Mouse (Mus musculus) heart, embryonic 16.5 days (tissue): ENCODE data around the gene Vgf. TPM values are rescaled to one million over a fixed set of nuclear protein-coding genes. Genes with fewer than 3 reads are reported as not detected.

ENCODE experiments used
- ATAC-seq: fragments of 200-750 bp; cut with Nextera tagmentation; replicated peaks from 2 replicates; pipeline ENCODE4 v1.8.0; 2017; ENCODE audit warnings: moderate number of reproducible peaks; ENCODE audit not compliant: insufficient read depth, low FRiP score; ENCODE audit errors: extremely low read depth
- H3K27ac ChIP-seq: fragments of 300-500 bp; sonication (generic); 2 replicates; pipeline ENCODE4 v1.5.1; 2014; ENCODE audit warnings: mild to moderate bottlenecking, low read length, control low read depth, moderate library complexity
- H3K27me3 ChIP-seq: fragments of 300-500 bp; sonication (generic); 2 replicates; pipeline ENCODE4 v1.6.1; 2014; ENCODE audit warnings: low read length, mixed read lengths; ENCODE audit not compliant: control insufficient read depth, insufficient read depth
- H3K36me3 ChIP-seq: fragments of 300-500 bp; sonication (generic); 2 replicates; pipeline ENCODE4 v1.6.1; 2014; ENCODE audit not compliant: control insufficient read depth, insufficient read depth
- H3K4me1 ChIP-seq: fragments of 300-500 bp; sonication (generic); 2 replicates; pipeline ENCODE4 v1.6.1; 2014; ENCODE audit warnings: low read length, mixed read lengths; ENCODE audit not compliant: control insufficient read depth, insufficient read depth
- H3K4me2 ChIP-seq: fragments of 300-500 bp; sonication (generic); 2 replicates; pipeline ENCODE4 v1.6.1; 2014; ENCODE audit warnings: low read depth, mild to moderate bottlenecking, control low read depth, low read length
- H3K4me3 ChIP-seq: fragments of 300-500 bp; sonication (generic); 2 replicates; pipeline ENCODE4 v1.5.1; 2014; ENCODE audit warnings: mild to moderate bottlenecking, control low read depth, low read length
- H3K9ac ChIP-seq: fragments of 300-500 bp; sonication (generic); 2 replicates; pipeline ENCODE4 v1.6.1; 2014; ENCODE audit warnings: low read length, control low read depth
- H3K9me3 ChIP-seq: fragments of 300-500 bp; sonication (generic); replicated peaks from 2 replicates; pipeline ENCODE4 v1.6.1; 2016; ENCODE audit warnings: low read length; ENCODE audit not compliant: control insufficient read depth
- WGBS: fragments of 180-500 bp; shearing (Covaris S2); extraction: QIAGEN DNeasy Blood & Tissue Kit; methylation state at CpG from one replicate; pipeline ENCODE4 v1.1.7; 2014; 5-methylcytosine and 5-hydroxymethylcytosine counted together
- polyA plus RNA-seq: library from polyadenylated mRNA; unstranded; fragments of >200 nt; fragmentation: Nextera tagmentation; extraction: Ambion mirVana; gene quantifications from 2 replicates; pipeline ENCODE4 v1.2.1, GENCODE M21; 2015

Gene Vgf
- polyA plus RNA-seq: 0.09 TPM in 1 of 2 replicates, not detected in the other

DNA sequence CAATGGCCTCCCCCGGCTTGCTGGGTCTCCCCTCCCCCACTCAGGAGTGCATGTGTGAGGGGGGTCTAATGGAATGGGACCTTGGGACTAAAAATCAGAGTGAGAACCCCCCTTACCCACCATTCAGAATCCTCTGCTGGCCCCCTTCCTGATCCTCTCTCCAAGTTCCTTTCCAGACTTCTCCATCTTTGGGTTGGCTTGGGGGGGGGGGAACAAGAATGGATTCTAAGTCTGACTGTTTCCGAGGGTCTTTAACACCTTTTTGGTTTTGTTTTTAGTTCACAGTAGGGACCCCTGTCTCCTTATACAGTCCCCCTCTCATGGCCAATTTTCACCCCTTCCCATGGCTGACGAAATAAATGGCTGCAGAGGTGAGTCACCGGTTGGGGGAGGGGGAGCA lies at the start of gene Vgf:
Gene Vgf, plus strand, starts transcription at position 301 of the 400 bp plus-strand sequence.
- Histone ChIP-seq H3K36me3 (no peaks in the 10 kb centered on the region), H3K9ac (no peak within 1 kb of the TSS), H3K27me3 (peaks cover 67% of the 10 kb centered on the region), H3K4me1 (peaks cover 8% of the 10 kb centered on the region), H3K27ac (no peak within 1 kb of the TSS), H3K9me3 (no peaks in the 10 kb centered on the region), H3K4me2 (no peak within 1 kb of the TSS), H3K4me3 (no peak within 1 kb of the TSS)
- WGBS: 15% methylated on average over 4 of the region's 4 CpGs
- ATAC-seq: no peak

DNA sequence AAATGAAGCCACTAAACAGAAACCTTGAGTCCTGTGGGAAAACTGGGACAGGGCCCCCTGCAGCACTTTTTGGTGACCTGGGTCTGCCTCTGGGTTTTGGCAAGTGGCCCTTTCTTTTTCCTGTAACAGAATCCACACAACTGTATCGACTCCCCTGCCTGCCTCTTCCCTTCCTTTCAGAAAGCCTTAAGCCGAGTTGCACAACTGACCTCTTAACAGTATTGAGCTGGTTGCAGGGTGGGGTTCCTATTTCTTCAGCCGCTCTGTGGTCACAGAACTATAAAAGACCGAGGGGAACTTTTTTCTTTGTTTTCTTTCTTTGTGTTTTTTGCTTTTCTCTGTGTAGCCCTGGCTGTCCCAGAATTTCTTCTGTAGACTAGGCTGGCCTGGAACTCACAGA lies 48.4 kb upstream of the Vgf start:
- no peak for ATAC-seq
- 53% methylated on average over 4 of the region's 4 CpGs for WGBS
- H3K27ac ChIP-seq: no peak overlapping the region

DNA sequence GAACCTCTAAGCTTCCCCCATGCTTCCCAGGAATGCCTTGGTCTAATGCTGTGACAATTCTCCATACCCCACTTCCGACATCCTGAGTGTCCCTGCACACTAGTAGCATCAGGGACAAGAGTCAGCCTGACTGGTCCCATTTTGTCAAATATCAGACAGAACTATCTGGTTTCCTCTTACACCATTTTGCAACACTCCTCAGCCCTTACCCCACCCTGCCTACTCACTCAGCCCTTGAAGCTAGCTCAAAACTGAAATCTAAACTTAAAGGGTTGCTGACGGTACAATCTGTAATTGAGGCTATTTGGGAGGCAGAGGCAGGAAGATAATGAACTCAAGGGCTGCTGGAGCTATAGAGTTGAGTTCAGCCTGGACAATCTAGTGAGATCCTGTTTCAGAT lies 46.4 kb upstream of the Vgf start:
- no peak for ATAC-seq
- Histone ChIP-seq H3K9ac (no peak overlapping the region), H3K27me3 (no peaks in the 10 kb centered on the region), H3K4me3 (no peak overlapping the region), H3K36me3 (peaks cover 9% of the 10 kb centered on the region; the same call in 1 of the 2 replicates), H3K27ac (no peak overlapping the region), H3K4me1 (no peaks in the 10 kb centered on the region), H3K9me3 (no peaks in the 10 kb centered on the region), H3K4me2 (no peak overlapping the region)
- WGBS: 71% methylated on average over 2 of the region's 2 CpGs

More for the DNA sequence above, 48.4 kb upstream of the Vgf start:
- Histone ChIP-seq H3K27me3 (no peaks in the 10 kb centered on the region), H3K4me2 (no peak overlapping the region), H3K4me1 (no peaks in the 10 kb centered on the region), H3K36me3 (peaks cover 9% of the 10 kb centered on the region; the same call in 1 of the 2 replicates), H3K9me3 (no peaks in the 10 kb centered on the region), H3K9ac (no peak overlapping the region), H3K4me3 (no peak overlapping the region)

DNA sequence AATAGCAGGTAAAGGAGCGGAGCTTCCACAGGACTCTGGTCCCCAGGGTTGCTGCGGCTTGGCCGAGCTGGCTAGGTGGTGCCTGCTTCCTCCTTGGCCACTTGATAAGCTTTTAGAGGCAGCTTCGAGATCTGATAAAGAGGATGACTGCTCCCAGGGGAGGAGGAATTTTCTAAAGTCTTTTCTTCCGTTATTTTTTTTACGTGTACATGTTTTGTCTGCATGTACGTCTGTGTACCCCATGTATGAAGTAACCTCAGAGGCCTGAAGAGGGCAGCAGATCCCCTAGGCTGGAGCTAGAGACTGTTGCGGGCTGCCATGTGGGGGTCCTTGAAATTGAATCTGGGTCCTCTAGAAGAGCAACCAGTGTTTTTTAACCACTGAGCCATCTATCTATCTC lies 45.2 kb upstream of the Vgf start:
- Histone ChIP-seq H3K9me3 (no peaks in the 10 kb centered on the region), H3K36me3 (peaks cover 9% of the 10 kb centered on the region; the same call in 1 of the 2 replicates), H3K9ac (no peak overlapping the region), H3K27ac (no peak overlapping the region), H3K4me2 (no peak overlapping the region), H3K4me3 (no peak overlapping the region), H3K4me1 (peaks cover under 1% of the 10 kb centered on the region; the same call in 1 of the 2 replicates), H3K27me3 (no peaks in the 10 kb centered on the region)
- WGBS: 86% methylated on average over 8 of the region's 8 CpGs
- ATAC-seq: no peak

DNA sequence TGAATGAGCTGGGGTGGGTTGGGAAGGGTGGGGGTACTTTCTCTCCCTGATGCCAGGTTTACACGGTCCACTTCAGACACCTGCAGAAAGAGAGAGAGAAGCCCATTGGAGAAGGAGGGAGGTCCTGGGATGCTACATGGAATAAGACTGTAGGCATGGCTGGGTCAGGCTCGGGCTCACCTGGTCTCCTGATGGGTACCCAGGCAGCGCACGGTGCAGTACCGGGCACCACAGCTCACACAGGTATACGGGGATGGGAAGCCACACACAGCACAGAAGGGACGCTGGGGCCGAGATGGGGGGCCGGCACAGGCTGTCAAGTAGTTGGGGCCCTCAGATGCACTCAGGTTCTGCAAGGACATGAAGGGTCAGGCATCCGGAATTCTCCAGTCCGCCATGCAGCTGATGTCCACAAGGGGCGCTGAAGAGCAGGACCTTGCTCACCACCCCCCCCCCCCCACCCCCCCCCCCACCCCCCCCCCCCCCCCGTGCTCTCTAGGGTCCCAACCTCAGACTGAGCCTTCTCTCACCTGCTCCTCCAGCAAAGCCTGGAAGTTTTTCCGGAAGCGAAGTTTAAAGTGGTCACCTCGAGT lies 43.8 kb upstream of the Vgf start:
- H3K27ac ChIP-seq: no peak overlapping the region
- H3K4me2 ChIP-seq: no peak overlapping the region
- no peak overlapping the region for H3K4me3 ChIP-seq
- ATAC-seq: no peak
- no peaks in the 10 kb centered on the region for H3K27me3 ChIP-seq
- no peaks in the 10 kb centered on the region for H3K9me3 ChIP-seq
- no peak overlapping the region for H3K9ac ChIP-seq
- peaks cover 9% of the 10 kb centered on the region; the same call in 1 of the 2 replicates for H3K36me3 ChIP-seq
- H3K4me1 ChIP-seq: peaks cover 4% of the 10 kb centered on the region; the same call in 1 of the 2 replicates
- WGBS: 45% methylated on average over 15 of the region's 16 CpGs

DNA sequence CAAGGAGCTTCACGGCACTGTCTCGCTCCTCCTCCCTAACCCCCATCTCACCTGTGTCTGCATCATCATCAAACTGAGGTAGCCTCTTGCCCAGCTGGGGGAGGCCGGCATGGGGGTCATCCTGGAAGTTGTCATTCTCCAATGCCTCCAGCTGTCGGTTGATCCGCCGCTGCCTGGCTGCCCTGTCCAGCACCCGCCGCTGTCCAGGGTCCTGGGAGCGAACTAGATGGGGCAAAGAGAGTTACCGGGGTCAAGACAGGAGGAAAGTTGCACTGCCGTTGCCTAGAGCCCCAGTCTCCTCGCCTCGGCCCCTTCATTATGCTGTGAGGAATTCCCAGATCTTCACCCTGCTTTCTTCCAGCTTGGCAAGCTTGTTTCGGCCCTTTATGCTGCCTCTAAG lies 41.4 kb upstream of the Vgf start:
- no peak overlapping the region for H3K4me2 ChIP-seq
- no peak overlapping the region for H3K4me3 ChIP-seq
- no peak overlapping the region for H3K27ac ChIP-seq
- H3K9me3 ChIP-seq: no peaks in the 10 kb centered on the region
- H3K36me3 ChIP-seq: peaks cover 13% of the 10 kb centered on the region; the same call in 1 of the 2 replicates
- no peak overlapping the region for H3K9ac ChIP-seq
- no peaks in the 10 kb centered on the region for H3K27me3 ChIP-seq
- H3K4me1 ChIP-seq: peaks cover 11% of the 10 kb centered on the region
- no peak for ATAC-seq
- 48% methylated on average over 14 of the region's 14 CpGs for WGBS

DNA sequence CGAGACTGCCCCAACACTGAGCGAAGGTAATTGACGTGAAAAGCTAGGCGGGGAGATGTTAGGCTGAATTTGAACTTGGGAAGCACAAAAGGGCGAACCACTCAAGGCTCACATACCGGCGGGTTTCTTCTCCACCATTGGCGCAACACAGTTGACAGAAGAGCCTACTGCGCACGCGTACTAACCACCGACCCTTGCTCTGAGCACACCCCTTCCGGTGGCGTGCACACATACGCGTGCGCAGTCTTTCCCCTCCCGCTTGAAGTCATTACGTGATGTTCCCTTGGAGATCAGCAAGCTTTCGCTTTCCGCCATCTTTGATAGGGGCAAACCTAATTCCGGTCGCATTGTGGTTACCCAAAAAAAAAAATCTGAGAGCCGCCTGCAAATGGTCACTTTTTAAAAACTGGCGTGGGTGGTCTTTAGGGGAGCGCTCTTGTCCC lies 39.5 kb upstream of the Vgf start, which contains the start of gene Plod3:
Gene Plod3, plus strand, starts transcription at position 325 of the 443 bp plus-strand sequence.
- Histone ChIP-seq H3K36me3 (peaks cover 23% of the 10 kb centered on the region), H3K9ac (peak within 1 kb of the TSS; percentile 92), H3K27me3 (no peaks in the 10 kb centered on the region), H3K4me1 (peaks cover 11% of the 10 kb centered on the region), H3K9me3 (no peaks in the 10 kb centered on the region), H3K4me3 (peak within 1 kb of the TSS; percentile 81), H3K4me2 (peak within 1 kb of the TSS; percentile 95), H3K27ac (peak within 1 kb of the TSS; percentile 91)
- WGBS: 0% methylated on average over 26 of the region's 26 CpGs
- peak; percentile 93 for ATAC-seq

DNA sequence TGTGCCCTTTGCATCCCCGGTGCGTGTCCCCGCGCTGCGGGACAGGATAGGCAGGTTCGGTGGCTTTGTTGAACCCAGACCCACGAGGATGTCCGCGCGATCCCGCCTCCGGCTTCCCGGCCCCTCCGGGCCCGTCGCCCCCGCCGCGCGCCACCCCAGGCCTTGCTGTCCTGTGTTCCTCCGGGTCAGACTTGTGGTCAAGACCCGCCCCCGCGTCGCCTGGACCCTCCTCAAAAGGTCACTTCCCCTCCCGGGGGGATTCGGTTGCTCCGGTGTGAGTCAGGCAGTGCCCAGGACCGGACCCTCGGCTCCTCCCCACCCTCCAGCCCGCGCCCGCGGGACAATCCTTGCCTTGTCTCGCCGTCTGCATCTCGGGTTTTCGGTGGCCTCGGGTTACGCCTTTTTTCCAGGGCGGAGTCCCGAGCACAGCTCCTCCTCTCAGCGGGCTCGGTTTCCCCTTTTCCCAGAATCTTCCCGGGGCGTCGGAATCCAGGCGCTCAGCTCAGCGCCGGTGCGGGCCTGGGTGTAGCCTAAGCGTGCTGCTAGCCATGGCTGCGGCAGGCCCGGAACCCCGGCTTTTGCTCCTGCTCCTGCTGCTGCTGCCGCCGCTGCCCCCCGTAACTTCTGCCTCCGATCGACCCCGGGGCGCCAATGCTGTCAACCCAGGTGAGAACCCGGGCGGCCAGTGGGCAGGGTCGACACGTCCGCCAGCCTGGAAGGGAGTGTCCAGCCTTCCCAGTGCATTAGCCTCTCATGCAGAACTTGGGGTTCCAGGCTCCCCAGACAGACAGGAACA lies 38.9 kb upstream of the Vgf start:
- Histone ChIP-seq H3K27ac (peak overlapping the region; percentile 91), H3K9ac (peak overlapping the region; percentile 92), H3K27me3 (no peaks in the 10 kb centered on the region), H3K36me3 (peaks cover 26% of the 10 kb centered on the region), H3K4me1 (peaks cover 11% of the 10 kb centered on the region), H3K4me3 (peak overlapping the region; percentile 81), H3K9me3 (no peaks in the 10 kb centered on the region), H3K4me2 (peak overlapping the region; percentile 95)
- under 1% methylated on average over 63 of the region's 67 CpGs for WGBS
- peak; percentile 61 for ATAC-seq

DNA sequence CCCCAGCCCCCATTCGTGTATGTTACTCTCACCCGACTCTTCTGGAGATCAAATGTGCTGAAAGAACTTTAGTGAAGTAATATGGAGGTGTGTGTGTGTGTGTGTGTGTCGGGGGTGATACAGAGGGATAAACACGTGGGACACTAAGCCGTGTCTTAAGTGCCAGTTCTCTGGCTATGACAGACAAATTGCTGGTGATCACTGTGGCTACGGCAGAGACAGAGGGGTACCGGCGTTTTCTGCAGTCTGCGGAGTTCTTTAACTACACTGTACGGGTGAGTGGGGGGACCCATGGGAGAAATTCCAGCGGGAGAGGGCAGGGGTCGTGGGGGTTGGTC lies 38.3 kb upstream of the Vgf start, which contains the start of gene Znhit1:
Gene Znhit1, minus strand, starts transcription at position 88 of the 338 bp plus-strand sequence.
- peak within 1 kb of the TSS; percentile 92 for H3K9ac ChIP-seq
- peak within 1 kb of the TSS; percentile 81 for H3K4me3 ChIP-seq
- peak within 1 kb of the TSS; percentile 95 for H3K4me2 ChIP-seq
- no peak for ATAC-seq
- no peaks in the 10 kb centered on the region for H3K9me3 ChIP-seq
- H3K4me1 ChIP-seq: peaks cover 11% of the 10 kb centered on the region
- H3K27ac ChIP-seq: peak within 1 kb of the TSS; percentile 91
- whole genome bisulfite sequencing: 7% methylated on average over 12 of the region's 12 CpGs
- no peaks in the 10 kb centered on the region for H3K27me3 ChIP-seq
- H3K36me3 ChIP-seq: peaks cover 27% of the 10 kb centered on the region
